Mouse (Mus musculus) MEL (cell line): ENCODE data around the gene Hacd2. TPM values are rescaled to one million over a fixed set of nuclear protein-coding genes. Genes with fewer than 3 reads are reported as not detected.

ENCODE experiments used
- DNase-seq: peaks from one replicate; pipeline ENCODE4 v3.0.0; 2011; ENCODE audit warnings: low read depth, low spot score
- H3K27ac ChIP-seq: 2 replicates; pipeline ENCODE4 v1.5.1; 2012; ENCODE audit warnings: low read depth, mild to moderate bottlenecking, control low read depth, low read length, moderate library complexity; ENCODE audit not compliant: control insufficient read depth
- H3K27me3 ChIP-seq, 2 experiments: fragments of 150-350 bp in 1 of 2; sonication (generic) in 1 of 2; 2 replicates each; pipeline ENCODE4 v1.6.1; 2012; ENCODE audit warnings: low read length in 2 of 2, mild to moderate bottlenecking in 2 of 2, improper control_type of control experiment in 1 of 2, moderate library complexity in 1 of 2; ENCODE audit not compliant: insufficient read depth in 2 of 2, control insufficient read depth in 1 of 2
- H3K36me3 ChIP-seq, 2 experiments: 2 replicates each; pipeline ENCODE4 v1.6.1; 2012 to 2014; ENCODE audit warnings: low read length in 2 of 2, improper control_type of control experiment in 1 of 2, inconsistent platforms in 1 of 2, mild to moderate bottlenecking in 1 of 2; ENCODE audit not compliant: insufficient read depth in 2 of 2, control insufficient read depth in 1 of 2
- H3K4me1 ChIP-seq, 2 experiments: fragments of 150-350 bp in 1 of 2; sonication (generic) in 1 of 2; 2 replicates each; pipeline ENCODE4 v1.6.1; 2012; ENCODE audit warnings: low read length in 2 of 2, improper control_type of control experiment in 1 of 2, mild to moderate bottlenecking in 1 of 2; ENCODE audit not compliant: insufficient read depth in 2 of 2, control insufficient read depth in 1 of 2
- H3K4me3 ChIP-seq, 2 experiments: fragments of 150-350 bp in 1 of 2; sonication (generic) in 1 of 2; 2 replicates each; pipeline ENCODE4 v1.5.1; 2012; ENCODE audit warnings: low read depth in 2 of 2, low read length in 2 of 2, mild to moderate bottlenecking in 2 of 2, moderate library complexity in 2 of 2, control low read depth in 1 of 2, improper control_type of control experiment in 1 of 2; ENCODE audit not compliant: control insufficient read depth in 1 of 2, insufficient read depth in 1 of 2
- H3K79me2 ChIP-seq: 2 replicates; pipeline ENCODE4 v1.6.1; 2012; ENCODE audit warnings: mild to moderate bottlenecking, low read length, moderate library complexity; ENCODE audit not compliant: control insufficient read depth, poor library complexity, insufficient read depth
- H3K9ac ChIP-seq: 2 replicates; pipeline ENCODE4 v1.6.1; 2012; ENCODE audit warnings: low read depth, mild to moderate bottlenecking, control low read depth, low read length, moderate library complexity; ENCODE audit not compliant: control insufficient read depth, poor library complexity, severe bottlenecking
- H3K9me3 ChIP-seq: fragments of 150-350 bp; sonication (generic); replicated peaks from 2 replicates; pipeline ENCODE4 v1.6.1; 2012; ENCODE audit warnings: mild to moderate bottlenecking, low read length, improper control_type of control experiment, moderate library complexity; ENCODE audit not compliant: insufficient read depth
- CHD1 ChIP-seq: IDR thresholded peaks from 2 replicates; pipeline ENCODE4 v1.6.1; 2012; ENCODE audit warnings: low read depth, mild to moderate bottlenecking, inconsistent platforms, low read length, improper control_type of control experiment
- CTCF ChIP-seq, 3 experiments: IDR thresholded peaks in 2 of 3; conservative IDR thresholded peaks in 1 of 3; 2 replicates each; pipeline ENCODE4 v1.5.1; 2011 to 2012; ENCODE audit warnings: low read length in 3 of 3, low read depth in 2 of 3, mild to moderate bottlenecking in 2 of 3, improper control_type of control experiment in 1 of 3, inconsistent platforms in 1 of 3, mixed read lengths in 1 of 3, moderate library complexity in 1 of 3; ENCODE audit not compliant: control insufficient read depth in 1 of 3, insufficient read depth in 1 of 3, poor library complexity in 1 of 3, severe bottlenecking in 1 of 3
- E2F4 ChIP-seq: IDR thresholded peaks from 2 replicates; pipeline ENCODE4 v1.6.1; 2011; ENCODE audit warnings: low read depth, low read length, improper control_type of control experiment, borderline replicate concordance
- GATA1 ChIP-seq: IDR thresholded peaks from 2 replicates; pipeline ENCODE4 v1.6.1; 2011; ENCODE audit warnings: low read depth, low read length, improper control_type of control experiment
- JUND ChIP-seq: IDR thresholded peaks from 2 replicates; pipeline ENCODE4 v1.6.1; 2011; ENCODE audit warnings: low read depth, mild to moderate bottlenecking, improper control_type of control experiment, low read length
- MAFK ChIP-seq: IDR thresholded peaks from 2 replicates; pipeline ENCODE4 v1.6.1; 2011; ENCODE audit warnings: low read depth, mild to moderate bottlenecking, low read length, improper control_type of control experiment, borderline replicate concordance
- MAX ChIP-seq: IDR thresholded peaks from 2 replicates; pipeline ENCODE4 v1.6.1; 2011; ENCODE audit warnings: low read length, improper control_type of control experiment
- MAZ ChIP-seq: IDR thresholded peaks from 2 replicates; pipeline ENCODE4 v1.6.1; 2012; ENCODE audit warnings: low read depth, mild to moderate bottlenecking, inconsistent platforms, low read length, improper control_type of control experiment
- MXI1 ChIP-seq: IDR thresholded peaks from 2 replicates; pipeline ENCODE4 v1.6.1; 2011; ENCODE audit warnings: mild to moderate bottlenecking, low read depth, low read length, improper control_type of control experiment
- MYB ChIP-seq: IDR thresholded peaks from 2 replicates; pipeline ENCODE4 v1.6.1; 2011; ENCODE audit warnings: mild to moderate bottlenecking, low read depth, low read length, improper control_type of control experiment
- NELFE ChIP-seq: IDR thresholded peaks from 2 replicates; pipeline ENCODE4 v1.6.1; 2011; ENCODE audit warnings: low read depth, low read length, improper control_type of control experiment
- POLR2A ChIP-seq, 2 experiments: IDR thresholded peaks; 2 replicates each; pipeline ENCODE4 v1.6.1; 2011 to 2012; ENCODE audit warnings: low read length in 2 of 2, mild to moderate bottlenecking in 2 of 2, control low read depth in 1 of 2, improper control_type of control experiment in 1 of 2, low read depth in 1 of 2, moderate library complexity in 1 of 2; ENCODE audit not compliant: control insufficient read depth in 1 of 2, insufficient read depth in 1 of 2, poor library complexity in 1 of 2
- POLR2AphosphoS2 ChIP-seq: IDR thresholded peaks from 2 replicates; pipeline ENCODE4 v1.6.1; 2011; ENCODE audit warnings: low read length, improper control_type of control experiment
- POLR2AphosphoS5 ChIP-seq: IDR thresholded peaks from 2 replicates; pipeline ENCODE4 v1.6.1; 2012; ENCODE audit warnings: low read depth, borderline replicate concordance, mild to moderate bottlenecking, inconsistent platforms, low read length, moderate library complexity, mixed read lengths
- TAL1 ChIP-seq: IDR thresholded peaks from 2 replicates; pipeline ENCODE4 v1.6.1; 2012; ENCODE audit warnings: mild to moderate bottlenecking, inconsistent platforms, low read length, moderate library complexity, mixed read lengths
- UBTF ChIP-seq: IDR thresholded peaks from 2 replicates; pipeline ENCODE4 v1.6.1; 2012; ENCODE audit warnings: low read depth, mild to moderate bottlenecking, inconsistent platforms, low read length, improper control_type of control experiment, moderate library complexity, borderline replicate concordance; ENCODE audit not compliant: insufficient read depth
- USF1 ChIP-seq: IDR thresholded peaks from 2 replicates; pipeline ENCODE4 v1.6.1; 2014; ENCODE audit warnings: low read depth, mild to moderate bottlenecking, inconsistent platforms, low read length, improper control_type of control experiment, moderate library complexity
- ZMIZ1 ChIP-seq: IDR thresholded peaks from 2 replicates; pipeline ENCODE4 v1.6.1; 2012; ENCODE audit warnings: low read depth, mild to moderate bottlenecking, inconsistent platforms, low read length, improper control_type of control experiment, moderate library complexity
- polyA plus RNA-seq, 2 experiments: library from polyadenylated mRNA; stranded (reverse) in 1 of 2; unstranded in 1 of 2; fragments of >175 nt in 1 of 2; fragments of >200 nt in 1 of 2; gene quantifications; 2 replicates each; pipeline versions ENCODE4 v1.2.1 to v1.2.4; 2012; ENCODE audit warnings: low replicate concordance in 2 of 2, low read depth in 1 of 2; ENCODE audit not compliant: insufficient read length in 2 of 2, insufficient read depth in 1 of 2, missing spikeins in 1 of 2
- total RNA-seq: library from RNA; depleted of rRNA; stranded (reverse); fragments of 300-350 nt; gene quantifications from 2 replicates; pipeline ENCODE4 v1.2.3, GENCODE M21; 2012

Gene Hacd2
- total and polyA plus RNA-seq, 3 experiments = 16.9 to 40.3 TPM; not detected in 1

GRCm38 (mm10) chr16:34996133-34996532 is 26.1 kb upstream of the Hacd2 start:
- Histone ChIP-seq H3K9ac (no peak overlapping the region), H3K4me3 (no peak overlapping the region), H3K27me3 (no peaks in the 10 kb centered on the region), H3K27ac (no peak overlapping the region), H3K9me3 (no peaks in the 10 kb centered on the region), H3K4me1 (no peaks in the 10 kb centered on the region), H3K36me3 (no peaks in the 10 kb centered on the region), H3K79me2 (no peaks in the 10 kb centered on the region)
- TF ChIP-seq POLR2A (IDR thresholded peaks at IDR 0.05; ENCODE audit: control insufficient read depth in 1 of 2, insufficient read depth in 1 of 2, low read depth in 1 of 2, low read length in 2 of 2, poor library complexity in 1 of 2) (no peak), MAX (no peak), POLR2AphosphoS5 (no peak), USF1 (no peak), CHD1 (no peak), MXI1 (no peak), TAL1 (no peak), MAFK (no peak), CTCF (IDR thresholded peaks at IDR 0.05 in 2 of 3, conservative IDR thresholded peaks at IDR 0.05 in 1 of 3; ENCODE audit: control insufficient read depth in 1 of 3, insufficient read depth in 1 of 3, low read depth in 2 of 3, low read length in 3 of 3, poor library complexity in 1 of 3, severe bottlenecking in 1 of 3) (no peak), MYB (no peak), POLR2AphosphoS2 (no peak), ZMIZ1 (no peak), NELFE (no peak), E2F4 (no peak), JUND (no peak), MAZ (no peak), GATA1 (no peak), UBTF (no peak)
- DNase-seq = peak; percentile 68

- no peaks in the 10 kb centered on the region for H3K36me3 ChIP-seq
- no peak overlapping the region for H3K4me3 ChIP-seq
- H3K4me1 ChIP-seq = no peaks in the 10 kb centered on the region
- DNase-seq = no peak
- TF ChIP-seq NELFE = no peak
- TF ChIP-seq MXI1 = no peak
- no peaks in the 10 kb centered on the region for H3K79me2 ChIP-seq
- H3K27ac ChIP-seq = no peak overlapping the region
- no peaks in the 10 kb centered on the region for H3K27me3 ChIP-seq
- no peak overlapping the region for H3K9ac ChIP-seq
- no peaks in the 10 kb centered on the region for H3K9me3 ChIP-seq
Observed at GRCm38 (mm10) chr16:34997052-34997451, 25.2 kb upstream of the Hacd2 start.
